Mouse (Mus musculus) embryonic facial prominence, embryonic 10.5 days (tissue): ENCODE measurements around the gene Opa1. TPM values are rescaled to one million over a fixed set of nuclear protein-coding genes. Genes with fewer than 3 reads are reported as not detected.

Source experiments
- DNase-seq: peaks from one replicate; pipeline ENCODE4 v3.0.0-alpha.2; 2017; ENCODE audit warnings: low spot score
- H3K27ac ChIP-seq: fragments of 300-500 bp; sonication (generic); replicated peaks from 2 replicates; pipeline ENCODE4 v1.5.1; 2016; ENCODE audit warnings: mild to moderate bottlenecking
- H3K27me3 ChIP-seq: fragments of 300-500 bp; sonication (generic); replicated peaks from 2 replicates; pipeline ENCODE4 v1.6.1; 2016; ENCODE audit warnings: low read depth, mild to moderate bottlenecking; ENCODE audit not compliant: poor library complexity, severe bottlenecking
- H3K36me3 ChIP-seq: fragments of 300-500 bp; sonication (generic); replicated peaks from 2 replicates; pipeline ENCODE4 v1.6.1; 2016; ENCODE audit warnings: mild to moderate bottlenecking, moderate library complexity
- H3K4me1 ChIP-seq: fragments of 300-500 bp; sonication (generic); 2 replicates; pipeline ENCODE4 v1.6.1; 2016
- H3K4me3 ChIP-seq: fragments of 300-500 bp; sonication (generic); 2 replicates; pipeline ENCODE4 v1.5.1; 2016; ENCODE audit warnings: mild to moderate bottlenecking, moderate library complexity
- H3K9me3 ChIP-seq: fragments of 300-500 bp; sonication (generic); 2 replicates; pipeline ENCODE4 v1.6.1; 2016; ENCODE audit warnings: mild to moderate bottlenecking
- WGBS: fragments of 180-500 bp; shearing (Covaris S2); methylation state at CpG from one replicate; pipeline ENCODE4 v1.1.7; 2016; 5-methylcytosine and 5-hydroxymethylcytosine counted together
- polyA plus RNA-seq: library from polyadenylated mRNA; unstranded; fragments of >200 nt; fragmentation: Nextera tagmentation; extraction: Ambion mirVana; gene quantifications from 2 replicates; pipeline ENCODE4 v1.2.1, GENCODE M21; 2016

Opa1 gene
- polyA plus RNA-seq, 1 experiment from 2014 or later, result 44.0 TPM

DNA sequence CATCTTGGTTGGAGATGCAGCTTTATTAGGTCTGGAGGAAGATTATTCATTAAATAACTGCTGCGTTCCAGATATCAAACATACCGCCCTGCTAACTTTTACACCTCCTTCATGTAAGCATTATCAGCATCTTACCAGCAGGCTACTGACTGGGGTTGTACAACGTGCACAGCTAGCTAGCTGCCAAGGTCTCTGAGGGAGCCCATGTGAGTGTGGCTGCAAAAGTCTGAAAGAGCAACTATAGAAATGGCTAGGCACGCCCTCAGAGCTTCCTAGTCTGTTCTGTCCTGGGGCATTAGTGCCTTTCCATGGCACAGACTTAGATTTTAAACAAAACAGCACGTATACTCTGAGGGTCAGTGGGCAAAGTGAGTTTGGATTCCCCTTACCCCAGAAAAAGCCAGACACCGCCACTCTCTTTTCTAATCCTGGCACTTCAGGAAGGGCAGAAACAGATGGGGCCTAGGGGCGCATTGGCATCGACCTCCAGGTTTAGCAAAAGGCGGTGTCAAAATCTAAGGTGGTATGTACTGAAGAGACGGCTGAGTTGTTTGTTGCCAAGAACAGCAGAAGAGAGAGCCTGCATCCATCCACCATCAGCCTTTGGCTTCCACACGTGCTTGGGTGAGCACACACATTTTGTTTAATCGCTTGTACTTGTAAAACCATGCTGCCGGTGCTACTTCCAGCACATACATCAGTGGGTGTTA lies 80.1 kb downstream of the Opa1 start:
- Histone ChIP-seq H3K9me3 (no peaks in the 10 kb centered on the region), H3K36me3 (no peaks in the 10 kb centered on the region), H3K4me1 (peaks cover 26% of the 10 kb centered on the region), H3K4me3 (no peak overlapping the region), H3K27me3 (peaks cover 85% of the 10 kb centered on the region), H3K27ac (peak overlapping the region; percentile 48; the same call in 1 of the 2 replicates)
- 82% methylated on average over 13 of the region's 13 CpGs for WGBS
- DNase-seq, result no peak

DNA sequence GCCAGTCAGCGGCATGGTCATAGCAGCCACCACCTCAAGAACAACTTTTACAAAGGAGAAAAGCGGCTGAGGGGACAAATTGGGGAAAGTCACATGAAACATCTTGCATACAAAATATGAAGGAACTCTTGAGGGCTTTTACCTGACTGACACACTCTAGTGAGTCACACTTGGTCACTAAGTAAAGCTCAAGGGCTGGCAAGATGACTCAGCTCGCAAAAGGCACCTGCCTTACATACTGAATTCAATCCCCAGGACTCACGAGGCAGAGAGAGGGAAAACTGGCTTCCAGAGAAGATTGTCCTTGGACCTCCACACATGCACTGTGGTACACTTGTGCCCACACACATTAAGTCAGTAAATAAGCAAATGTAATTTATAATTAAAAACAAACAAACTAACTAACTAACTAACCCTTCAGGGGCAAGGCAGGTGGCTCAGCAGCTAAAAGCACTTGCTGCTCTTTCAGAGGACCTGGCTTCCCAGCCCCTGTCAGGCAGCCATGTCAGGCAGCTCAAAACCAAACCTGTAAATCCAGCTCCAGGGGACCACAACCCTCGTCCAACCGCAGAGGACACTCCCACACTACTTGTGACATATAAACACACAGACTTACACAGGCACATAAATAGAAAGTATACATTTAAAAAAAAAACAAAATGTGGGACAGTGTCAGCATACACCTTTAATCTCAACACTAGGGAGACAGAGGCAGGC lies 84.1 kb downstream of the Opa1 start:
- H3K4me1 ChIP-seq, result peaks cover 30% of the 10 kb centered on the region
- no peak overlapping the region for H3K27ac ChIP-seq
- 83% methylated on average over 6 of the region's 6 CpGs for WGBS
- no peak overlapping the region for H3K4me3 ChIP-seq
- peaks cover 90% of the 10 kb centered on the region for H3K27me3 ChIP-seq
- H3K9me3 ChIP-seq, result no peaks in the 10 kb centered on the region
- no peak for DNase-seq
- no peaks in the 10 kb centered on the region for H3K36me3 ChIP-seq

- DNase-seq, result no peak
- H3K4me1 ChIP-seq, result peaks cover 33% of the 10 kb centered on the region
- H3K36me3 ChIP-seq, result no peaks in the 10 kb centered on the region
- H3K27me3 ChIP-seq, result peaks cover 88% of the 10 kb centered on the region
- H3K9me3 ChIP-seq, result no peaks in the 10 kb centered on the region
- H3K27ac ChIP-seq, result no peak overlapping the region
- WGBS, result 58% methylated on average over 4 of the region's 4 CpGs
- no peak overlapping the region for H3K4me3 ChIP-seq
Observed at GRCm38 (mm10) chr16:29664392-29664791, 85.3 kb downstream of the Opa1 start.

DNA sequence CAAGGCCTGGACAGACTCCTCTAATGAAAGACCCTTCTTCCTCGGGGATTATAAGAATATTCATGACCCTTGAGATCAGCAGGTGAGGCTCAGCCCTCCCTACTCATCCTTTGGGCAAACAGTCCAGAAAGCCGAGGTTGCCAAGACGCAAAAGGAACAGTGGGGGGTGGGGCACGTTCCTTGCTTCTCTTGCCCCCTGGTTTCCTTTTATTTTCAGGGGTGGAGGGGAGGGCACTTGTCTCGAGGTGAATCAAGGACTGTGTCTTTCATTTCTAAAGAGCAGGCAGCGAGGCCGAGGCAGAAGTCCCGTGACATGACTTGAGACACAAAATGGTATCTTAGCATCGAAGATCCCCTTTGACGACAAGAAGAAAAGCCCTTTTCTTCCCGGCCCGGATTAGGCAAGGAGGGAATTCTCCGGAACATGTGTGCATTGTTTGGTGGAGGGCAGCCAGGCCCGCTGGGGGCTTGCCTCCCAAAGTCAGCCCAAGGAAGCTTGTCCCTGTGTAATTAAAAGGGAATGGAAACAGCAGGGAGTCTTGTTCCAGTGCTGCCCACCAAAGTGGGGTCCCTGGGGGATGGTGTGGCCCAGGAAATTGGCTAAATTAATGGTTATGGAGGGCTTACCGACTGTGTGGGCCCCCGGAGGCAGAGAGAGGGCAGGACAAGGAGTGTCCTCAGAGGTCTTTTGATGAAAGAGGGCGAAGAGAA lies 88.0 kb downstream of the Opa1 start:
- peaks cover 30% of the 10 kb centered on the region for H3K4me1 ChIP-seq
- H3K4me3 ChIP-seq, result peak overlapping the region; percentile 20; the same call in 1 of the 2 replicates
- H3K36me3 ChIP-seq, result no peaks in the 10 kb centered on the region
- peak; percentile 62 for DNase-seq
- WGBS, result 5% methylated on average over 17 of the region's 17 CpGs
- peak overlapping the region; percentile 76 for H3K27ac ChIP-seq
- H3K27me3 ChIP-seq, result peaks cover 82% of the 10 kb centered on the region
- no peaks in the 10 kb centered on the region for H3K9me3 ChIP-seq

DNA sequence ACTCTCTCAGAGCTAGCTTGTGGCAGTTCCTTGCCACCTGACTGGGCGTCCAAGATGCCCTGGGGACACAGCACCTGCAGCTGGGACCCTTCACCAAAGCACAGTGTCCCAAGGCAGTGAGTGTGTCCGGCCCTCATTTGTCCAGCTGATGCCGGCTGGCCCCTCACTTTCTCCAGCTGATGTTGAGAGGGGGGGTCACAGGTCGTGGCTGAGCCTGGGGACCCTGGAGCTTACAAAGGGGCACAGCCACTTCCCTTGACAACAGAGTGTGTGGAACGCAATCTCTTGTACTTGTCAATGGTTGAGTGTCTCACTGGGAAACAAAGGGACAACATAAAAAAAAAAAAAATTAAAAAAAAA lies 88.5 kb downstream of the Opa1 start:
- H3K4me3 ChIP-seq, result 0 out of 2 replicates have a peak overlapping the region, but pooled peaks have one; percentile 20
- H3K4me1 ChIP-seq, result peaks cover 30% of the 10 kb centered on the region
- no peak for DNase-seq
- 8% methylated on average over 5 of the region's 5 CpGs for WGBS
- H3K27me3 ChIP-seq, result peaks cover 80% of the 10 kb centered on the region
- H3K36me3 ChIP-seq, result no peaks in the 10 kb centered on the region
- H3K9me3 ChIP-seq, result no peaks in the 10 kb centered on the region
- H3K27ac ChIP-seq, result peak overlapping the region; percentile 76

GRCm38 (mm10) chr16:29668451-29668850 lies 89.3 kb downstream of the Opa1 start:
- Histone ChIP-seq H3K4me1 (peaks cover 30% of the 10 kb centered on the region), H3K36me3 (no peaks in the 10 kb centered on the region), H3K27me3 (peaks cover 72% of the 10 kb centered on the region), H3K4me3 (no peak overlapping the region), H3K27ac (peak overlapping the region; percentile 15), H3K9me3 (no peaks in the 10 kb centered on the region)
- 85% methylated on average over 12 of the region's 12 CpGs for WGBS
- no peak for DNase-seq

GRCm38 (mm10) chr16:29670806-29671205 lies 91.7 kb downstream of the Opa1 start:
- Histone ChIP-seq H3K27ac (no peak overlapping the region), H3K27me3 (peaks cover 56% of the 10 kb centered on the region), H3K4me1 (peaks cover 28% of the 10 kb centered on the region), H3K36me3 (no peaks in the 10 kb centered on the region), H3K9me3 (no peaks in the 10 kb centered on the region), H3K4me3 (no peak overlapping the region)
- DNase-seq, result no peak
- 95% methylated on average over 3 of the region's 3 CpGs for WGBS

GRCm38 (mm10) chr16:29673230-29673629 lies 94.1 kb downstream of the Opa1 start:
- no peak overlapping the region for H3K27ac ChIP-seq
- DNase-seq, result no peak
- H3K4me1 ChIP-seq, result peaks cover 8% of the 10 kb centered on the region
- H3K27me3 ChIP-seq, result peaks cover 38% of the 10 kb centered on the region
- peaks cover 5% of the 10 kb centered on the region; the same call in 1 of the 2 replicates for H3K9me3 ChIP-seq
- no peak overlapping the region for H3K4me3 ChIP-seq
- 97% methylated on average over 3 of the region's 3 CpGs for WGBS
- no peaks in the 10 kb centered on the region for H3K36me3 ChIP-seq

DNA sequence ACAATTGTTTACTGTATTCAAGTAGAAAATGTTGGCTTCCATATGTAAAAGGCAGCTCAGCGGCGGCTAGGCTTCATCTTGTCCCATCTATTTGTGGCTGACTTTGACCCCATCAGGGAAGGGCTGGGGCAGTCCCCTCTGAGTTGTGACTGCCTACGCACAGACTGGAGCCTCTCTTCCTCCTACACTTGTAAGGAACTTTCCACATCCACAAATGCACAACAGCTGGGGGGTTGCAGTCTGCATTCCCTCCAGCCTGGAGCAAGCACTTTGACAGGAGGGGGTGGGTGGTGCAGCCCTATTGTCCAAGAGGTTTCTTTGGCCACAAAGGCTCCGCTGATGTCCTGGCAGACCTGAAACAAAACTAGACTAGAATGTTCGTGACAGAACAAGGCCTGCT lies 100.5 kb downstream of the Opa1 start:
- Histone ChIP-seq H3K27ac (0 out of 2 replicates have a peak overlapping the region, but pooled peaks have one; percentile 1), H3K27me3 (peaks cover 28% of the 10 kb centered on the region), H3K4me3 (no peak overlapping the region), H3K9me3 (peaks cover 5% of the 10 kb centered on the region; the same call in 1 of the 2 replicates), H3K4me1 (peaks cover 38% of the 10 kb centered on the region), H3K36me3 (no peaks in the 10 kb centered on the region)
- DNase-seq, result no peak
- 55% methylated on average over 5 of the region's 5 CpGs for WGBS

DNA sequence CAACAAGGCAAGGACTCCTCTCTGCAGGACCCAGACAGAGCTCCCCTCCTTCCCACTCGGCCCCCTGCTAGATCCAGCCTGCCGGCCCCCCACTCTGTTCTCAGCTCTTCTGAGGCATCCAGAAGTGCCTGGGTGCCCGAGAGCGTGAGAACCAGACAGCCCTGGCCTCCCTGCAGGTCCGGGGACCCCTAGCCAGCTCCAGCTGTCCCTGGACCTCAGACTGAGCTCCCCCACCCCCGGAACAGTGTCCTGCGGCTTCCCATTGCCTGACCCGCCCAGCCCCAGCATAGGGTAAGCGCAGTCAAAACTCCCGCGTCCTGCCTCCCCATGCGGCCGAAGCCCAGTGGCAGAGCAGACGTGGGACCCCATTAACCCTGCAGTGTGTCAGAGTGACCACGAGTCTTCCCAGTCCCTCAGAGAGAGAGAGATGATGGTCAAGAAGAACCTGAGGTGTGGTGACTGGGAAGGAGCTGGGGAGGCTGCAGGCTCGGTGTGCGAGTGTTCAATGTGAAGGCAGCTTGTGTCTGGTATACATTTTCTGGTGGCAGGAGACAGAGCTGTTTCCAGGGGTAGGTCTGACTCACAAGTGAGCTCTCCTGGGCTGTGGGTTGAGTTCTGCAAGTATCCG lies 101.5 kb downstream of the Opa1 start:
- DNase-seq, result no peak
- H3K4me1 ChIP-seq, result peaks cover 38% of the 10 kb centered on the region
- H3K27ac ChIP-seq, result peak overlapping the region; percentile 40
- H3K36me3 ChIP-seq, result no peaks in the 10 kb centered on the region
- no peak overlapping the region for H3K4me3 ChIP-seq
- H3K27me3 ChIP-seq, result peaks cover 34% of the 10 kb centered on the region
- WGBS, result 58% methylated on average over 18 of the region's 18 CpGs
- peaks cover 5% of the 10 kb centered on the region; the same call in 1 of the 2 replicates for H3K9me3 ChIP-seq

DNA sequence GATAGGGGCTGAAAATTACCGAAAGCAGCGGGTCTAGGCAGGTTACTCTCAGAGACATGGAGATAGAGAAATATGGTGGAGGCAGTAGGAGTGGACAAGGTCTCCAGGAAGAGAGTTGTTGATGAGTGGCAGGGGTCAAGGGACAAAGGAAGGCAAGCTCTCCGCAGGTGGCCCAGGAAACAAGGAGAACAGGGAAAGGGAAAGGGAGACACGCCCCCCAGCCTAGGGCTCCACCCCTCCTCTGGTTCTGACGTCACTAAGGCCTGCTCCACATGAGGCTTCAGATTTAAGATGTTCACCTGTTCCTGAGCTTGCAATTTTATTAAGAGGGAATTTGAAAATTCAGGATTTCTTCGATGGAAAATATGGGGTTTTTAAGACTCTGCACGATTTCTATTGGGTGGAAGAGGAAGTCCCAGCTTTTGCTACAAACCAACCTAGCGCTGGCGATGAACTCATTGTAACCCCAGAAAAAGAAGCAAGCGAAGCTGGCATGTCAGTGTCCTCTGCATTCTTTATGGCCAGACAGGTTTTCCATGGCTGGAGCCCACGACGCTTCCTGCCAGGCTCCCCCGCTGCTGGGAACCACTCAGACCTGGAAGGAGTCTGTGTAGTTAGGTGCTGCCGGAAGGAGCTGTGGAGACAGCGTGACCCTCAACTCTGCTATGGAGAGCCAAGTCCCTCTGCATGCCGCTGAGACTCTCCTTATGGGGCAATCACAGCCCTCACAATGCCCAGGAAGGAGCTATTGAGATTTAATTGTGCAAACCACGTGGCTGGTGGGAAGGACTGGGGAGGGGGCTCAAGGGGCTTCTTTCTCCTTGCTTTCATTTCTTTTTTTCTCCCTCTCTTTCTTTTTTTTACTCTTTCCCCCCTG lies 103.7 kb downstream of the Opa1 start:
- Histone ChIP-seq H3K4me1 (peaks cover 45% of the 10 kb centered on the region), H3K9me3 (no peaks in the 10 kb centered on the region), H3K4me3 (peak overlapping the region; percentile 36), H3K27me3 (peaks cover 46% of the 10 kb centered on the region), H3K36me3 (no peaks in the 10 kb centered on the region), H3K27ac (peak overlapping the region; percentile 85)
- 22% methylated on average over 17 of the region's 17 CpGs for WGBS
- DNase-seq, result peak; percentile 61
